Mouse (Mus musculus): ENCODE data around the gene Dlg2.
A peak's percentile ranks its signal among the peaks of the same experiment; 100 is the strongest.

Gene Dlg2

DNA sequence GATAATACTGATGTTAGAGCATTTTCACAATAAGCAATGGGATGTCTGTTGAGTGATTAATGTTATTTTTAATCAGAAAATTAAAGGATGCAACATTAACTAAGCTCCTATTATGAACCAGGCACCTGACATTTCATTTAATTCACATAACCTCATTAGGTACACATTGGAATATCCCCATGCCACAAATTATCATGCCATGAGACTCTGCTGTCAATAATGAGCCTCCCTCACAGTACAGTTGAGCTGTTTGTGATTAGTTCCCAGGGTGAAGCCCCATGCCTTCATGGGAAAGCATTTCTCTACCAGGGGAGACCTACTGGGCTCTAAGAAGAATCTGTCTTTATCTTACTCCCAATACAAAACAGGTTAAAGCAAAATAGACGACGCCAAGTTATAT, 697.1 kb downstream of the Dlg2 start:
- H3K36me3 ChIP-seq (ENCODE audit: control insufficient read depth, insufficient read depth, low read length, poor library complexity, severe bottlenecking): no peaks in the 10 kb centered on the region
- no peaks in the 10 kb centered on the region for H3K27me3 ChIP-seq (ENCODE audit: control insufficient read depth, insufficient read depth, low read length, poor library complexity, severe bottlenecking)
- no peak for DNase-seq (ENCODE audit: low read depth, low spot score)

DNA sequence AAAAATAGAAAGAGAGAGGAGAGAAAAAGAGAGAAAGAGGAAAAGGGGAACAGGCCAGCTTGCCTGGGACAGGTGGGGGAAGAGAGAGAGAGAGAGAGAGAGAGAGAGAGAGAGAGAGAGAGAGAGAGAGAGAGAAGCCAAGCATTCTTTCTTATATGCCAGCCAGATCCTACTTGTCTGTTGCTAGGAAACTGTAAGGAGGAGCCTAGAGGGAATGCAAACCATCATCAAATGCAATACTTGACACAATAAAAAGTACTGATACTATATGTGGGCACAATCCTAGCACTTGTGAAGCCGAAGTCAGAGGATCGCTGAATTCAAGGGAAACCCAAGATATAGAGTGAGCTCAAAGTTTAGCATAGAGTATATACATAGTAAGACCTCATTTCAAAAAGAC, 711.7 kb downstream of the Dlg2 start:
- Histone ChIP-seq H3K27me3 (ENCODE audit: control insufficient read depth, insufficient read depth, low read length, poor library complexity, severe bottlenecking) (no peaks in the 10 kb centered on the region), H3K36me3 (ENCODE audit: control insufficient read depth, insufficient read depth, low read length, poor library complexity, severe bottlenecking) (no peaks in the 10 kb centered on the region)
- DNase-seq (ENCODE audit: low read depth, low spot score): no peak

DNA sequence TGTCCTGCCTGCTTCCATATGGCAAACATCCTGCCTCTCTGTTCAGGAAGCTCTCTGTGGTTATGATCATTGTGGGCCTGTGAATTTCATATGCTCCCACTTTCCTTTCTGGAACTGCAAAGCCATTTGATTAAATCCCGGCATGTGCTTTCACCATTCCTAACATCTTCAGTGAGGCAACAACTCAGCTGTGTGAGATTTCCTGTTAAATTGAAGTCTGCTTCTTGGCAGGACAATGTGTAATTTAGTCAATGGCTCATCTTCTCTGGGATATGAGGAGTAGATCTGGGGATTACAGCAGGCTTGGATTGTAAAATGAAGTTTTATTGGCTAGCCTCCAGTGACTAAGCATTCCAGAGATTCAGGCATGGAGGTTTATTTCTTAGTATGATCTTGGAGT, 722.9 kb downstream of the Dlg2 start:
- DNase-seq (ENCODE audit: low read depth, low spot score): no peak
- Histone ChIP-seq H3K27me3 (ENCODE audit: control insufficient read depth, insufficient read depth, low read length, poor library complexity, severe bottlenecking) (no peaks in the 10 kb centered on the region), H3K36me3 (ENCODE audit: control insufficient read depth, insufficient read depth, low read length, poor library complexity, severe bottlenecking) (no peaks in the 10 kb centered on the region)

DNA sequence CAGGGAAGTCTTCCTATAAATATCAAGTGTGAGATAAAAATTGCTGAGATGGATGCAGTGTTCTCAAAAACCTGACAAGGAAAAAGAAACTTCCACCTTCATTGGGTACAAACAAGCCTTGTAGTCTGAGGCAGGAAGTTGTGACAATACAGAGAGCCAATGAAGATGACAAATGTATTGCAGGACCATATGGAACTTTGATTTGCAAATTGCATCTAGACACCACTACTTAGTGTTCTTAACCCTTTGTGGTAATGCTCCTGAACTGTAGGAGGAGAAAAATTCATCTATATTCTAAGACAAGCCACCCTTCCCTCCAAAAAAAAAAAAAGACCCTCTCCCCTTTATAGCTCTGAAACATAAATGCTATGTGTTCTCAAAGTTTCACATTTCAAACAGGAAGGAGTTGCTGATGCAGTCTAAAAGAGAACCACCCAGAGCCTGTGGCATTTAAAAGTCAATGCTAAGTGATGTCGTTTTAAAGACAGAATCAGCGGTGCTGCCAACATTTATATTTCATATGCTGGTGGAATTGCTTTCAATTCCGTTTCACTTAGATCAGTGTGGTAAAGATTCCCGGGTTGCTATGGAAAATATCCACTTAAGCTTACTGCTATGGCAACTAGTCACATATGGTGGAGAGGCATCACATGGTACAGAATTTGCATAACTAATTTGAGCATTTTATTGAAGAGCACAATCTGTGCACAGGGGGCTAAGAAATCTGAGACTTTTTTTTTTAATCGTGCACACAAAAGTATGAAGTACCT, 731.8 kb downstream of the Dlg2 start:
- Histone ChIP-seq H3K36me3 (ENCODE audit: control insufficient read depth, insufficient read depth, low read length, poor library complexity, severe bottlenecking) (no peaks in the 10 kb centered on the region), H3K27me3 (ENCODE audit: control insufficient read depth, insufficient read depth, low read length, poor library complexity, severe bottlenecking) (no peaks in the 10 kb centered on the region)
- DNase-seq (ENCODE audit: low read depth, low spot score): no peak

DNA sequence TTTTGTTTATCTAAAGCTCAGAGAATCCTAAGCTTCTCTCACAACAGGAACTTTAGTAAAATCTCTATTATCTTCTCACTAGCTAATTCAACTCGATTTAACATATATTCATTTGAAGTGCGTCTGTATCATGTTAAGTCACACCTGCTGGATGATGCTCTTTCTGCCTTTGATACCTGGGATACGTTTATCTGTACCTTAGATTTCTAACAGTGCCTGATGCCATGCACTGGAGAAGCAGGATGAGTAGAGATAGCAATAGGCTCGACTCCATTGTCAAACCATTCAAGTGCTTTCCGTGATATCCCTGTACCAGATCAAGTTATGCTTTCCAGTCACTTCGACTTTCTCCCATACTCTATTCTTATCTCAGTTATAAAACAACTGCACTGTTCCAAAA, 732.5 kb downstream of the Dlg2 start:
- no peak for DNase-seq (ENCODE audit: low read depth, low spot score)
- Histone ChIP-seq H3K27me3 (ENCODE audit: control insufficient read depth, insufficient read depth, low read length, poor library complexity, severe bottlenecking) (no peaks in the 10 kb centered on the region), H3K36me3 (ENCODE audit: control insufficient read depth, insufficient read depth, low read length, poor library complexity, severe bottlenecking) (no peaks in the 10 kb centered on the region)

DNA sequence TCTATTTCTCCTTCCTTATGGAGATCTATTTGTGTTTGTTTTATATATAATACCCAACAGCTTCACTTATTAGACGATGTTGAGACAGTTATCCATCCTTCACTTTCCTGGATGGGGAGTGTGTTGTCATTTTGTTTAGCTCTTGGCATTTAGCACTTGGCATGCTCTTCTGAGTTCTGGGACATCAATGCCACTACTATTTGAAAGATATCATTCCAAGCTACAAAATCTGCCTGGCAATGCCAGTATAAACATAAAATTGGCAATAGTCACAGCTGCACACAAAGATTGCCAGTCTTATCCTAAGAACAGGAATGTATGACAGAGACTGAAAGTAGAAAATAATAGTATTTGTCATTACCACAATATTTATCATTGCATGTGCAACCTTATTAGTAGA, 735.8 kb downstream of the Dlg2 start:
- DNase-seq (ENCODE audit: low read depth, low spot score): no peak
- H3K36me3 ChIP-seq (ENCODE audit: control insufficient read depth, insufficient read depth, low read length, poor library complexity, severe bottlenecking): no peaks in the 10 kb centered on the region

DNA sequence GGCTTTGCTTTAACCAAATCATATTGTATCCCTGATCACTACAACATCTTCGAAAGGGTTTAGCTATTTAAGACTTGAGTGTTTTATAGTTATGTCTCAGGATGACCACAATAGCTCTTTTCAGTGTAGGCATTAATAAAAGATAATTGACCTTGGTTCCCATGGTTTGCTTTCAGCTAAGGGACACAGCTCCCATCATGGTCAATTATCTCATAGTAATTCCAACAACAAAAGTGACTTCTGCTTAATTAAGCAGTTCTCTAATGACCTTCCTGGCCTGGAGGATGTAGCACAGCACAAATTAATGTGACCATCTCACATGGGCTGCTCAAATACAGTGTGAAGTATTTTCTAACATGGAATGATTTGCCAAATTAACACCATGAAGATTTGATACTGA, 738.4 kb downstream of the Dlg2 start:
- Histone ChIP-seq H3K36me3 (ENCODE audit: control insufficient read depth, insufficient read depth, low read length, poor library complexity, severe bottlenecking) (no peaks in the 10 kb centered on the region), H3K27me3 (ENCODE audit: control insufficient read depth, insufficient read depth, low read length, poor library complexity, severe bottlenecking) (no peaks in the 10 kb centered on the region)
- DNase-seq (ENCODE audit: low read depth, low spot score): no peak

More for the DNA sequence above, 735.8 kb downstream of the Dlg2 start:
- H3K27me3 ChIP-seq (ENCODE audit: control insufficient read depth, insufficient read depth, low read length, poor library complexity, severe bottlenecking): no peaks in the 10 kb centered on the region

DNA sequence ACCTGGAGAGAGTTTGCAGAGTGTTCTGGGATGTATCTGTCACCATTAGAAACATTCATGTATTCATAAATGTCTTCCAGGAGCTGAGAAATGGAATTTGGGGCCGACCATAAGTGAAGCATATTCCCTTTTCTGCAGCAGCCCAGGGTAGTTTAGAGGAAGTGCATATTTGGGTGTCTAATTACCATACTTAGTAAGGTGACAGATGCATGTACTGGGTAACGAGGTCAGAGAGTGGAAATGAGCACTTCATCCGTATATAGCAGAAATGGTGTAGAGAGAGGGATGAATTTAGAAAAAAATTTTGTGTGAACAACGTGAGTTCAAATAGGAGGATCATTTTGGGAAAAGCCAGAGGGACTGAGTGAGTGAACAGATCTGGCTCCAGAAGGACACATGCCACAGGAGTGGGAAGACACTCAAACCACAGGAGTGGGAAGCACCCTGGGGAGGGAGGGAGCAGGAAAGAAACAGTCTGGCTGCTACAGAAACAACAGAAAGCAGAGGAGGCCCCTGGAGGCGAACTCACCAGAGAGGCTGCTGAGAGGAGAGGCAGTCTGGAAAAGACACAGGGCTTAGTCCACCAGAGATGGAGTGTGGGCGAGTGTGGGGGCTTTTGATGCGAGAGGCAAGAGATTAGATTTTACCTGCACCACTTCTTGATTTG, 742.0 kb downstream of the Dlg2 start:
- DNase-seq (ENCODE audit: low read depth, low spot score): no peak
- no peaks in the 10 kb centered on the region for H3K27me3 ChIP-seq (ENCODE audit: control insufficient read depth, insufficient read depth, low read length, poor library complexity, severe bottlenecking)
- no peaks in the 10 kb centered on the region for H3K36me3 ChIP-seq (ENCODE audit: control insufficient read depth, insufficient read depth, low read length, poor library complexity, severe bottlenecking)

DNA sequence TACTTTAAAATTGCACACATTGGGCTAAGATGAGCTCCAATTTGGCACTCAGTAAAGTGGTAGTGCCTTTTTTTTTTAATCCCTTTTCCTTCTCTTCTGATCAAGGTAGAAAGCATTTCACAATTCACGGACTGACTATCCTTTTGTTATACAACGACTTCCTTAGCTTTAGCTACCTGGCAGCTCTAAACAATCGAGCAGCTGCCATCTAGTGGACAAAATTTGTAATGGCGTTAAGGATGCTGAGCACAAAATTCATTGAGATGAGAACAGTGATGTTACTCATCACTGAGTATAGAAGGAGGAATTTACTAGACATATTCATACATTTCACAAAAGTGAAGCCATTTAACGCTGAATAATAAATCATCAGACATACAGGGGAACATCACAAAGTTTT, 750.0 kb downstream of the Dlg2 start:
- Histone ChIP-seq H3K36me3 (ENCODE audit: control insufficient read depth, insufficient read depth, low read length, poor library complexity, severe bottlenecking) (no peaks in the 10 kb centered on the region), H3K27me3 (ENCODE audit: control insufficient read depth, insufficient read depth, low read length, poor library complexity, severe bottlenecking) (no peaks in the 10 kb centered on the region)
- peak; percentile 11 for DNase-seq (ENCODE audit: low read depth, low spot score)

DNA sequence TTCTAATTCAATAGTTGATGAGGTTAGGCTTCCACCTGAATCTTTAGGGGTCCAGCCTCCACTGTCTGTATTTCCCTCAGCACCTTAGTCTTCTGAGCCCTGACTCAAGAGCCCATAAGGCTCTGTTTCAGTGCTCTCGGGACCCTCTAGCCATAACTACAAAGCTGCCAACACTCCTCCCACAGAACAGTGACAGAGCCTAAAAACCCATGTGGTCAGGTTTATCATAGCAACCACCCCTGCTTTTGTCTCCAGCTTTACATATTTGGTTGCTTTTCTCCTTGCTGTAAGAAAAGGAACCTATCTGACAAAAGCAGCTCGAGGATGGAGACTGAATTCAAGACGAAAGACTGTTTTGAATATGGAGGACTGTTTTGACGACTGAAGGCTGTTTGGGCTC, 765.2 kb downstream of the Dlg2 start:
- DNase-seq (ENCODE audit: low read depth, low spot score): no peak
- Histone ChIP-seq H3K36me3 (ENCODE audit: control insufficient read depth, insufficient read depth, low read length, poor library complexity, severe bottlenecking) (no peaks in the 10 kb centered on the region), H3K27me3 (ENCODE audit: control insufficient read depth, insufficient read depth, low read length, poor library complexity, severe bottlenecking) (no peaks in the 10 kb centered on the region)

DNA sequence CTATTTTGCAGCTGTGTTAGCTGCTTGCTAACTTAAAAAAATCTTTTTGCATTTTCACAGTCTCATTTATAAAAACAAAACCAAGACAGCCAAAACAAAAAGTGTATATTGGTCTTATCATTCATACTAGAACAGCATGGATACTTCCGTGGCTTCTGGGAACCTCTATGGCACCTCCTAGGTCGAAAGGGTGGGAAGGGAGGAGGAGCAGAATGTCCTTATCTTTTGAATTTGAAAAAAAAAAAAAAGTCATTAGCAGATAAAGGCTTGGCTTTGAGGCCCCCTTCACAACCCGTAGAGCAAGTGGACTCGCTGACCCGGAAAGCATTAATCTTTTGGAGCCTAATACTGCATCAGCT, 785.2 kb downstream of the Dlg2 start:
- Histone ChIP-seq H3K36me3 (ENCODE audit: control insufficient read depth, insufficient read depth, low read length, poor library complexity, severe bottlenecking) (no peaks in the 10 kb centered on the region), H3K27me3 (ENCODE audit: control insufficient read depth, insufficient read depth, low read length, poor library complexity, severe bottlenecking) (no peaks in the 10 kb centered on the region)
- no peak for DNase-seq (ENCODE audit: low read depth, low spot score)

DNA sequence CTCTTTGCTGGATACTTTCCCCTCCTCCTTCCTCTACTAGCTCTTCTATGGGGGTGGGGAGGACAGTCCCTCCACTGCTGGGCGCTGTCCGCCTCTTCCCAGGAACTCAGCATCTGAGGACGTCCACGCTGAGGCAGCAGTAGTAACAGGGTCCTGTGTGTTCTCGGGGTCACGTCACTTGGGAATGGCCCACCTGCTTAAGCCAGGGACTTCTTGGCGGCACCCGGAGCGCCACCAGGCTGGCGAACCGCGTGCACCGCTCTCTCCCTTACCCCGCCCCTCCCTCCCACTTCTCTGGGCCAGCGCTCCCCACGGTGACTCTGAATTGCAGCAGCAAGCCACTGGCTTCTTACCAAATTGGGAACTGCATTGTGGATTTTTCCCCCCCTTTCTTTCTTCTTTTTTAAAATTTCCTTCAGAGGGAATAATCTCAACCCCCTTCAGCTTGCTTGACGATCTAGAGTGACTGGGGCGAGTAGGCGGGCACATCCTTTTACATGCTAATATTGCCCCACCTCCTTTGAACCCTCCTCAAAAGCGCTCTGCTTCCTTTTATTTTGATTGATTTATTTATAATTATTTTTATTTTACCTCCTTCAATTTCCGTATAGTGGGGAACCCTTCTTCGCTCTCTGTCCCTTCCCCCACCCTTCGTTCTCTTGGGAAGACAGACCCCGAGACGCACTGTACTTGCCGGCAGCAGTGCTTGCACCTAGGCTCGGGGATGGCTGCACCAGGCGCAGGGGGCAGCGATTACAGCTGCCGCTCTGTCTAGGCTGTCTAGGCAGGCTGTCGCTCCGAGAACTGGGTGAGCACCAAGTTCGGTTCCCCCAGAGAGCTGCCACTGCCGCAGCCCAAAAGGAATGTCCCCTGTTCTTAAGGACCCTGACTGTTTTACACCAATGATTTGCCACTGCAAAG, 785.8 kb downstream of the Dlg2 start:
- Histone ChIP-seq H3K27me3 (ENCODE audit: control insufficient read depth, insufficient read depth, low read length, poor library complexity, severe bottlenecking) (no peaks in the 10 kb centered on the region), H3K36me3 (ENCODE audit: control insufficient read depth, insufficient read depth, low read length, poor library complexity, severe bottlenecking) (no peaks in the 10 kb centered on the region)
- no peak for DNase-seq (ENCODE audit: low read depth, low spot score)

DNA sequence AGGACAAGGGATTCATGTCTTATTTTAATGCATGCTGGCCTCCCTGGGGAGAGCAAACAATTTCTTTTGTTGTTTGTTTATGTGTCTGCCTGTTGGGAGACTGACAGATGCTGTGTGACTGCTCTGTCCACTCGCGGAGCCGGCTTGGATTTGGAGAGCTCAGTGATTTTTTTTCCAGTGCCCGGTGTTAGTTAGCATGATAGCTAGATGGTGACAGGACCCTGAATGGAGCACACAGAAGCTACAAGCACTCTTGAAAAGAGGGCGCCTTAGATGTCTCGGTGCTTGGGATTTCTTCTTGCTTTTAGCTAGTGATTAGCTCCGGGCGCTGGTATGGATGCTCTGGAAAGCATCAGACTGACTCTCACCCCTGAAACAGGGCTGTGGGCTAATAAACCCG, 786.5 kb downstream of the Dlg2 start:
- no peaks in the 10 kb centered on the region for H3K36me3 ChIP-seq (ENCODE audit: control insufficient read depth, insufficient read depth, low read length, poor library complexity, severe bottlenecking)
- no peak for DNase-seq (ENCODE audit: low read depth, low spot score)
- no peaks in the 10 kb centered on the region for H3K27me3 ChIP-seq (ENCODE audit: control insufficient read depth, insufficient read depth, low read length, poor library complexity, severe bottlenecking)

DNA sequence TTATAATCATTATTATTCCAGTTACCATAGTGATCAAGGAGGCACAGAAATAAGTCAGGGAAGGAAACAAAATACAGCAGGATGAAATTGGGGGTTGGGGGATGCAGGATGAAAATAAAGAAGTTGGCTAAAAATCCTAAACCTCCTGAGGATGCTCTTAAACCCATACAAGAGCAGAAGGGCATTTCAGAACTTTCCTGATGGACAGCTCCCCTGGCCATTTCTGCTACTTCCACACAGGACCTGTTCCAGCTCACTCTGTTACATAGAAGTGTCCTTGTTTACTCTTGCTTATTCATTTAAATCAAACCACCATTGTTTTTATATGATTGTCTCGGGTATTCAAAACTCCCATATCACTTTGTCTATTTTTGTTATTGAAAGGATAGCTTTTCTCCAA, 791.3 kb downstream of the Dlg2 start:
- no peak for DNase-seq (ENCODE audit: low read depth, low spot score)
- Histone ChIP-seq H3K27me3 (ENCODE audit: control insufficient read depth, insufficient read depth, low read length, poor library complexity, severe bottlenecking) (no peaks in the 10 kb centered on the region), H3K36me3 (ENCODE audit: control insufficient read depth, insufficient read depth, low read length, poor library complexity, severe bottlenecking) (no peaks in the 10 kb centered on the region)

DNA sequence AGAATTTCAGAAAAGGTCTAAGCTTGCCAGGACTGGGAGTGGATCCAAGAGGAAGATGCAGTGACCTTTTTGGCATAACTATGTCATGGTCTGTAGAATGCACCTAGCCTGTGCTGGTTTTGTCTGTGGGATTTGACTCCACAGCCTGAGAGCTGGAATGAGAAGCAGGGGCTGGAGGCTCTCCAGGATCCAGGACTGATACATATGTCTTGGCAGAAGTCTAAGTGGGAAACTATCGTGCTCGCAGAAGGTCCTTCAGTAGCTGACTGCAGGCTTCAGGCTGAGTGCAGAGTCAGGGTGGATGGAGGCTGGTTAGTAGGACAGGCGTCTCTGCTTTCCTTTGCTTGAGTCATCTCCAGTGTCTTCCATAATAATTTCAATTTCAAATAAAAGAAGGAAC, 807.7 kb downstream of the Dlg2 start:
- H3K36me3 ChIP-seq (ENCODE audit: control insufficient read depth, insufficient read depth, low read length, poor library complexity, severe bottlenecking): no peaks in the 10 kb centered on the region
- DNase-seq (ENCODE audit: low read depth, low spot score): no peak

More for the DNA sequence above, 807.7 kb downstream of the Dlg2 start:
- no peaks in the 10 kb centered on the region for H3K27me3 ChIP-seq (ENCODE audit: control insufficient read depth, insufficient read depth, low read length, poor library complexity, severe bottlenecking)
